Mouse (Mus musculus): ENCODE measurements around the gene Cfap58.

The Cfap58 gene

DNA sequence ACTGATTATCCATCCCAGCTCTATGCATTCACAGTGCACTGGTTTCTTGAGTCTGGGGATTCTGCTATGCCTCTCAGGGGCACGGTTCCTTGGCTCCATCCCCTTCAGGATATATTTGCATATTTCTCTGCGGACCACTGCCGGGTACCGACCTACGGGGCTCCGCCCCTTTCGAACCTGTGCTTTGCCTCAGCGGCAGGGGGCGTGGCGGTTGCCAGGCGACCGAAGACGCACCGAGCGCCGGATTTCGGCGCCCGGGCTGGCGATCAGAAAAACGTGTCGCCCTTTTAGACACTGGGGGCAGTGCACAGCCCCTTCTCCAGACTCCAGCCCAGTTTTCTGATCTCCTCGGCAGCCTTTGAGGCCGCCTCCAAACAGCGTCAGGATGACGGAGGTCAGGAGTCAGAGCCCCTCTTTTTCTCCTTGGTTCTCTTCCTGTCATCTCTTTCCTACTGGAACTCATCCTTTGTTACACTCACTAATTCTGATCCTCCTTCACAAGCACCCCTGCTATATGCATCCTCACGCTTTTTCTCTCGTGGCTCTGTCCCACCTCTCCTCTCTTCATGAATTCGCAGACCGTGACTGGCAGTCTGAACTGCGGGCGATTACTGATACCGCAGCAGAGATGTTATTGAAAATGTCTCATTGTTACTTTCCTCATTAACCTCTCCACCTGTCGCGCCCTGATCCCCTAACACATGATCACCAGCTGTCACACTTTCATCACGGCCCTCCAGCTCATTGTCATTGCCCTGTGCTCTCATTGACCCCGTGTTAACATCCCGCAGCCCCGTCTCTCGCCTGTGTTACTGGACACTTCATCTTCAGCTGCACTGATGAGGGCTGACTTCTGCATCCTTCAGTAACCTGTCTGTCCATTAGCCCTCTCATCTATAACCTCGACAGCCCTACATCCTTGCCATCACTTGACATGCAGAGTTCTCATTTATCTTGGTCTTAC lies at the start of gene Cfap58:
Gene Cfap58, plus strand, starts transcription at position 233 of the 964 bp plus-strand sequence.
- DNase-seq (ENCODE audit: low spot score in 2 of 2) = peak; percentile 64 to 76

DNA sequence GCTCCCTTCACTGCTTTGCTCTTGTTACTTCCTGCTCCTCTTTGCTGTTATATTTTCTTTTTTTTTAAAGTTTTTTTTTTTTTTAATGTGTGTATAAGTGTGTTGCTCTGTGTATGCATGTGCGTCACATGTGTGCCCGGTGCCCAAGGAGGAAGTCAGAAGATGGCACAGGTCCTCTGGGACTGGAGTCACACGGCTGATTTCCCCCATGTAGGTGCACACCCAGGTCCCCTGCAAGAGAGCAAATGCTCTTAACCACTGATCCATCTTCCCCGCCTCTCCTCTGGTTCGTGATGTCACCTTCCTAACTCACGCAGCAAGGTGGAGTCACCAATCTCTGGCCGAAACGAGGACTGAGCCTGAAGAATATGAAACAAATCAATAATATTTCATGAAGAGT lies 49.4 kb upstream of the Cfap58 start:
- DNase-seq (ENCODE audit: low spot score in 2 of 2) = no peak

DNA sequence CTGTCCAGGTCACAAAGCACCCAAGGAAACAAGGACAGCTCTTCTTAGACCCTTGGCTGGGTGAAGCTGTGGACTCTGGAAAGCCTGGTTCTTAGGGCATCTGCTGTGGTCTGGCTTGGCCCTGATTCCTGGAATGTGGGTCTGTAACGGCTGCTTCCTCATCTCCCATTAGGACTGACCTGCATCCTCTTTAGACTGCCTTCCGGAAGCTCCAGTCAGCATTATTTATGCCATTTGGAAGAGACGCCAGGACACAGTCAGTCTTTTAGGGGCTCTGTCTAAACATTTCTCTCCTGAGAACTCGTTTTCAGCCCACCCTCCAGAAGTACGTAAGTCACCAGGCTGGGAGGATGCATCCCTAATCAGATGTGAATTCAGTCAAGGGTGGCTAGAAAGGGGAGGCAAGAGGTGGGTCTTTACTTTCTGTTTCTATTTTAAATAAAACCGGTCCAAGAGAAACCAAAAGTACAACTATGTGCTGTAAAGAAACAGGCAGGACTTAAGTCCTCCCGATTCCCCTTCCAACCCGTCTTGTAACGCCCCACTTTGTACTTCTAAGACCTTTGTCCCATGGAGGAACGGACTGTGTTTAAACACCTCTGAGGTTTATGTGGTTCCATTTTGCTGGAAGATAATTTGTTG lies 46.9 kb upstream of the Cfap58 start:
- no peak for DNase-seq (ENCODE audit: low spot score in 2 of 2)

DNA sequence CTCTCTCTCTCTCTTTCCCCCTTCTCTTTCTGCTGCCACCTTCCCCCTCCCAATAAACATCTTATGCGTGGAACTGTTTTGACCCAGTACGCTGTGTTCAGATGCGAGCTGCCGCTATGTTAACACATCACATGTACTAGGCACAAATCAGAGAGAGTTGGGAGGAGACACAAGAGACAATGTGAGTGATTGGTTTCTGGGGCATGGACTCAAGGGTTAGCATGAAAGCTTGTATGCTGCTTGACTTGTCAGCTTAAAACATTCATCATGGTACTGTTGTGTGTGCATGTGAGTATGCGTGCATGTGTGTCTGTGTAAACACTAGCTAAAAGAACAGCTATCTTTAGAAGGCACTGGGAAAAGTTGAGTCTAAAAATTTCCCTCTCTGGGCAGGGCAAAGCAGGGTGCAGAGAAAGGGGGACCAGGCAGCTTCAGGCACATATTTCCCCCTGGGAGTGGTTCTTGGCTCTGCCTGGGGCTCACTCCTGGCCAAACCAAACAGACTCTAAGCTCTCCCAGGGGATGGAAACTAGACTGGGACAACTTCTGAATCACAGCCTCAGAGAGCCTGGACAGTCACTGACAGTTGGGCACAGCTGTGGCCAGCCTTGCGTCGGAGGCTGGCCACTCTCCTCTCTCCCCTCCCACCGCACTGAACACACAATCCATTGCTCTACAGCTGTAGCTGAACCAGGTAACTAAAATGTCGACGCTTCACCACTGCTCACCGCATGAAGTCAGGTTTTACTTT lies 45.7 kb upstream of the Cfap58 start:
- DNase-seq (ENCODE audit: low spot score in 2 of 2) = no peak

GRCm38 (mm10) chr19:47893092-47893491 lies 44.4 kb upstream of the Cfap58 start:
- DNase-seq (ENCODE audit: low spot score in 2 of 2) = no peak

DNA sequence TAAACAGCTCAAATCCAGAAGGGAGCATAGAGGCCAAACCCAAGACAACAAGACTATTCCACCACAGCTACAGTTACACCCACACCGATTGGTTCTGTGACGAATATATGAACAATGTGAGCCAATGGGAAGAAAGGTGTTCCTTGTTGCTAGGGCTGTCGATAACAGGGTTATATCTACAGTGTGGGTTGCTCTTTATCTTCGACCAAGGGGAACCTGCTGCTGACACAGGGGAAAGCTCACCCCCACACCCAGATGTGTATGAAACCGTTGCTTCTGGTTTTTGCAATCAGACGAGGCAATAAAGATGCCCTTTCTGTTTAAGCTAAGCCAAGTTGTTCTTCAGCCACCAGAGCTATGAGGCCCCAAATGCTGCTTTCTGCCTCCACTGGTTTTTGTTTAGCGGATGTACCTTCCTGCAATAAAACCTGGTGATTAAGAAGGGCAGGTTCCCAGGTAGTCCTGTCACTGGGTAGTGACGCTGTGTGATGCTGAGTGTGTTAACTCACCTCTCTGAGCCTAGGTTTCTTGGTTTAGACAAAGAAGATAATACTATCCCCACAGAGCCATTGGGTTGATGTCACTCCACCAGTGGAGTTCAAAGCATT lies 38.9 kb upstream of the Cfap58 start:
- DNase-seq (ENCODE audit: low spot score in 2 of 2) = no peak

GRCm38 (mm10) chr19:47900012-47900411 lies 37.5 kb upstream of the Cfap58 start:
- no peak for DNase-seq (ENCODE audit: low spot score in 2 of 2)

- DNase-seq (ENCODE audit: low spot score in 2 of 2) = no peak
These were observed 36.9 kb upstream of the Cfap58 start for GRCm38 (mm10) chr19:47900558-47900957.

- DNase-seq (ENCODE audit: low spot score in 2 of 2) = no peak
These were observed 34.9 kb upstream of the Cfap58 start for GRCm38 (mm10) chr19:47902316-47903201.

- no peak for DNase-seq (ENCODE audit: low spot score in 2 of 2)
These were observed 33.8 kb upstream of the Cfap58 start for GRCm38 (mm10) chr19:47903679-47904078.

- no peak for DNase-seq (ENCODE audit: low spot score in 2 of 2)
These were observed 32.4 kb upstream of the Cfap58 start for GRCm38 (mm10) chr19:47905081-47905480.

DNA sequence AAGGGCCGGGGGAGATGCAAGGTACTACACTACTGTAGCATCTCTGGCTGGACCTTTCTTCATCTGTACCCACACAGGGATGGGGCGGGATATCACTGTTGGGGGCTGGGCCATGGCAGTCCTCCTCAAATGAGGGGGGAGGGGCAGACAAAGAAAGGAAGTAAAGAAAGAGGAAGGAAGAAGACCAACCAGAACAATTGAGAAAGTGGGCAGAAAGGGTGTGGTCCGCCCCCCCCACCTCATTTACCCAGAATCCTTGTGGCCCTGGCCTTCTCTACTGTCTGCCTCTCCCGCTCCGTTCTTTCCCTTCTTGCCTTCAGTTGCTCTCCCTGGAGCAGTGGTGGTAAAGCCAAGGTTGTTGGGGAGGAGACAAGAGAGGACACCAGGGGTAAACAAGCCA lies 31.9 kb upstream of the Cfap58 start:
- DNase-seq (ENCODE audit: low spot score in 2 of 2) = no peak

DNA sequence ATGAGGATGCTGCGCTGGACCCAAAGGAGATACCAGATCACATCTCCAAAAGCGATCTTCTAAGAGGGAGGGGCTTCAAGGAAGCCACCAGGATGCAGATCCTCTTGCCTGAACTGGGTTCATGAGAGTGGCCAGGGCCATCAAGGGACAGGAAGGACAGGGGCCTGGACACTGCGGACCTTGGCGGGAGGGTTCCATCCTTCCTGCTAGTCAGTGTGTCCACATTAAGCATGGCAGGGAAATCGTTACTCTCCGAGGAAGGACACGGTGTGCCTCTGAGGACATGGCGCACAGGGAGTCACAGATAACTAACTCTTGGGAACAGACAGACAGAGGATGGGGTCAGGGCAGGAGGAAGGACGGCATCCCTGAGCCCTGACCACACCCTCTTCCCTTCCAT lies 29.9 kb upstream of the Cfap58 start:
- no peak for DNase-seq (ENCODE audit: low spot score in 2 of 2)

GRCm38 (mm10) chr19:47908961-47909371 lies 28.5 kb upstream of the Cfap58 start:
- DNase-seq (ENCODE audit: low spot score in 2 of 2) = no peak

DNA sequence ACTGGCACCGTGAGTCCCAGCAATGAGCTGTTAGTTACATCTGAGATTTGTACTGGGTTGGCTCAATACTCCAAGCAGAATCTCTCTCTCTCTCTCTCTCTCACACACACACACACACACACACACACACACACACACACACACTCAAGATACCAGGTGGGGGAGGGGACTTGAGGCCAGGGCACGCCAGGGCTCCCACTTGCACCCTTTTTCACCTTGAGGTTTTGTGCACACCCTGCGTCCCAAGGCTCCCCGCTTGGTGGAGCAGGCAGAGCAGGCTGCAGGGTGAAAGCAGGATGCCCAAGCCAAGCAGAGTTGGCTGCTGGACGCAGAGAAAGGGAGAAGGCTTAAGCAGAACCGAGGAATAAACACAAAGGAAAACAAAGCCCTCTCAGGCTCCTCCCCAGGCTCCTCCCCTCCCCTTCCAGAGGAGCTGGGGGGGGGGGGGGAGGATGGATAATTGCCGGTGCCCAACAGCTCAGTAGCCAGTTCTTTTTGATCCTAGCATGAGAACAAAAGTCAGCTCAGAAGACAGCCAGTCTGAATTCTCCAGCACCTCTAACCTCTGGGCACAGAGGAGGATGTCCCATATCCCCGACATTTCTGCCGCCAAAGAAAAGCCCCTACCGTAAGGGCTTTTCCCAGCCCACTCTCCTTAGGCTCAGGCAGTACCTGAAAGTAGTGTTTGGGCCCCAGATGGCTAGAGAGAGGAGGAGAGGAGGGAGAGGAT lies 27.9 kb upstream of the Cfap58 start:
- DNase-seq (ENCODE audit: low spot score in 2 of 2) = no peak

DNA sequence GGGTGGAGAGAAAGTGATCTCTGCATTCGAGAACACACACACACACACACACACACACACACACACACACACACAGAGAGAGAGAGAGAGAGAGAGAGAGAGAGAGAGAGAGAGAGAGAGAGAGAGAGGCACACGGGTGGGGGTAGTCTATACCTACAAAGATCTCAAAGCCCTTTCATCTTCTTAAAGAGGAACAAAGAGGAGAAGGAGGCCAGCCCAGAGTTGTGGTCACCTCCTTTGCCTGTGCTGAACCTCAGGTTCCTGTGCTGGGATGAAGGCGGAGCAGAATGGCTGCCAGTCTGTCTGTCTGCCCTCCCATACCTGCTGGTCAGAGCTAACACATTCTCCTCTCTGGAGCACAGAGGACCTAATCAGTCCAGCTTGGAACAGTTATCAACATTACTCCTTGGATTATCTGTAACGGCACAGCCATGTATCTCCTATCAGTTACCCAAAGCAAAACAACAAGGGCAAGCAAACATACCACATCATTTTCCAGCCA lies 27.3 kb upstream of the Cfap58 start:
- DNase-seq (ENCODE audit: low spot score in 2 of 2) = no peak

GRCm38 (mm10) chr19:47910751-47911150 lies 26.7 kb upstream of the Cfap58 start:
- DNase-seq (ENCODE audit: low spot score in 2 of 2) = no peak

- DNase-seq (ENCODE audit: low spot score in 2 of 2) = no peak
These were observed 24.1 kb upstream of the Cfap58 start for GRCm38 (mm10) chr19:47913344-47913743.

GRCm38 (mm10) chr19:47914191-47914590 lies 23.3 kb upstream of the Cfap58 start:
- DNase-seq (ENCODE audit: low spot score in 2 of 2) = no peak

- DNase-seq (ENCODE audit: low spot score in 2 of 2) = no peak
These were observed 22.2 kb upstream of the Cfap58 start for GRCm38 (mm10) chr19:47915251-47915650.
